Mouse (Mus musculus): ENCODE results near the gene Ypel2.

Gene Ypel2

GRCm38 (mm10) chr11:86895567-86895966 lies 97.9 kb downstream of the Ypel2 start:
- no peak for DNase-seq (ENCODE audit: low spot score in 2 of 2)

- peak; percentile 24 to 45 for DNase-seq (ENCODE audit: low spot score in 2 of 2)
These were observed 98.4 kb downstream of the Ypel2 start for GRCm38 (mm10) chr11:86895156-86895555.

GRCm38 (mm10) chr11:86894171-86894577 lies 99.3 kb downstream of the Ypel2 start:
- DNase-seq (ENCODE audit: low spot score in 2 of 2), result peak; percentile 65 to 83

GRCm38 (mm10) chr11:86892996-86893670 lies 100.4 kb downstream of the Ypel2 start:
- no peak for DNase-seq (ENCODE audit: low spot score in 2 of 2)
